Mouse (Mus musculus) erythroblast, embryonic 14.5 days (primary cell): ENCODE results near the gene Npvf.

Source experiments
- GATA1 ChIP-seq: IDR thresholded peaks from 2 replicates; pipeline ENCODE4 v1.6.1; 2012; ENCODE audit warnings: low read length, inconsistent platforms, mixed read lengths
- TAL1 ChIP-seq: IDR thresholded peaks from 3 replicates; pipeline ENCODE4 v1.6.1; 2012; ENCODE audit warnings: low read length, inconsistent platforms, mixed read lengths

GRCm38 (mm10) chr6:50666937-50667336 lies 12.7 kb upstream of the Npvf start:
- TF ChIP-seq GATA1, result no peak
- TF ChIP-seq TAL1, result no peak
